Mouse (Mus musculus) adrenal gland, adult 18-20 months (tissue): Measurements from ENCODE around the gene Zdhhc18. TPM values are rescaled to one million over a fixed set of nuclear protein-coding genes. Genes with fewer than 3 reads are reported as not detected.
"Not testable (repeated sequence)": the region's sequence is repeated elsewhere in the genome, so short reads cannot be mapped to it uniquely, and the experiment has no call there.

Experiments
- DNase-seq, 2 experiments: peaks; one replicate each; pipeline ENCODE4 v3.0.0; 2021 to 2022; ENCODE audit warnings: low spot score in 2 of 2
- total RNA-seq, 2 experiments: library from RNA; stranded (reverse); gene quantifications; 1 replicate in 1 of 2; 2 replicates in 1 of 2; pipeline ENCODE4 v1.2.3; 2021

The Zdhhc18 gene
- total RNA-seq, 2 experiments from 2014 or later = 19.6 to 34.5 TPM

DNA sequence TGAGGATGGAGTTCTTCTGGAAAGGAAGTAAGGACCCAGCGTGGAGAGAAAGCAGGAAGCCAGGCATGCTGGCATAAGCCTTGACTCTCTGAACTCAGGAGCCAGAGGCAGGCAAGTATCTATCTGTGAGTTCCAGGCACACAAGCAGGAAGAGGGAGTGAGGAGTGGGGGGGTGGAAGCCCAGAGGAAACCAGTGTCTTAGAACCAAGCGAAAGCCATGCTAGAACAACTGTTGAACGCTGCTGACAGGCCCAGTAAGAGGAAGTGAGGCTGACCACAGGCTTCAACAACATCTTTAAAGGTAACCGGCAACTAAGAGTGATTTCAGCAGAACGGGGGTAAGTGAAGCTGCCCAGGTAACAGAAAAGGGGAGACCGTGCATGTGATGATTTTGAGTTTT is 16.2 kb upstream of the Zdhhc18 start:
- no peak for DNase-seq

GRCm38 (mm10) chr4:133665118-133665517 is 15.2 kb upstream of the Zdhhc18 start:
- no peak for DNase-seq

GRCm38 (mm10) chr4:133662945-133663344 is 13.0 kb upstream of the Zdhhc18 start:
- DNase-seq = no peak

- DNase-seq = no peak
Measured at GRCm38 (mm10) chr4:133662421-133662820, 12.5 kb upstream of the Zdhhc18 start.

- DNase-seq = peak; percentile 60 to 61
Measured at GRCm38 (mm10) chr4:133660193-133661155, 10.5 kb upstream of the Zdhhc18 start.

GRCm38 (mm10) chr4:133659497-133660192 is 9.7 kb upstream of the Zdhhc18 start:
- DNase-seq = peak in 1 of 2 experiments; percentile 42

- no peak for DNase-seq
Measured at GRCm38 (mm10) chr4:133658729-133659128, 8.8 kb upstream of the Zdhhc18 start.

DNA sequence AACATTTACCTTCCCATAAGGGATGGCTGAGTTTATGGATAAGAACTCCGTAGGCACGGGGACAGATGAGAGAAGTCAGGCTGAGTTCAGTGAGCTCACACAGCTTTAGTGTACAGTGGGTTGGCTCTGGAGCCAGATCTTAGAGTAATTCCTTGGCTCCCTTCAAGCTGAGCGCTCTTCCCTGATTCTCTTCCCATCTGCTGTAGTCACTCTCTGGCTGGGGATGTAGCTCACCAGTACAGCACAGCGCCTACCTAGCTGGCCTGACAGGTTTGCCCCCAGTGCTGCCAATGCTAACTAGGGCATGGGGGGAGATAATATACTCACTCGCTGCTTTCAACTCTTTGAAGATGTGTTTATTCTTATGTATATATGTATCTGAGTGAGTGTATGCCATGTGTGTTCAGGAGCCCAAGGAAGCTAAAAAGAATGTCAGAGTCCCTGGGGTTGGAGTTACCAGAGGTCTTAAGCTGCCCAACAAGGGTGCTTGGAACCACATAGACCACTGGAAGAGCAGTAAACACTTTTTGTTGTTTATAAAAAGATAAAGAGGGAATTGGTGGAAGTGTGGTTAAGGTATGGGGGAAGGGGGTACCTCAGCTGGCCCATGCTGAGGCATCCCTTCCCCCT is 8.0 kb upstream of the Zdhhc18 start:
- DNase-seq = no peak

GRCm38 (mm10) chr4:133656997-133657396 is 7.0 kb upstream of the Zdhhc18 start:
- no peak for DNase-seq

DNA sequence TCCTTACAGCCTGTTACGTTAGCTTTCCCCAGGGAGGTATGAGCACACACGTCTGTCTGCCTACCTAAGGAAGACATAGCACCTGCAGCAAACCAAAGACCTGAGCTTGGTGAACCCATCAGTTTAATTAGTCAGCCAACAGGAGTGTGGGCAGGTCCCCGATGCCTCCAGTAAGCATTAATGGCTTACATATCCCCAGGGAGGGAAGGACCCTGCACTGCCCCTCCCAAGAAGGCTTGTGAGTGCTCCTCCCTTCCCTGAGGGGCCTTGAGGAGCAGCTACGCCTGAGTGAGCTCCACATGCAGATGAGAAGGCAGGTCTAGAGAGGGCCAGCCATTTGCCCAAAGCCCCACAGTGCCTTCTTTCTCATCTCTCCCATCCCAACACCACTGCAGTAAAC is 6.3 kb upstream of the Zdhhc18 start:
- no peak for DNase-seq

DNA sequence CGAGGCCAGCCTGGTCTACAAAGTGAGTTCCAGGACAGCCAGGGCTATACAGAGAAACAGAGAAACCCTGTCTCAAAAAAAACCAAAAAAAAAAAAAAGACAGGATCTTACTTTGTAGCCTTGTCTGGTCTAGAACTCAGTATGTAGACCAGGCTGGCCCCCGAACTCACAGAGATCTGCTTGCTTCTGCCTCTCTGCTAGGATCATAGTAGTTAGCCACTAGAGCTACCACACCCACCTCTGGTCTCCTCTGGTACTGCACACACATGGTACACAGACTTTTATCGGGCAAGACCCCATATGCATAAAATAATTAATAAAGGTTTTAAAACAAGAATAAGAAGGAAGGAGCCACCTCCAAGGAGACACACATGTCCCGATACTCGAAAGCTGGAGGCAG is 4.1 kb upstream of the Zdhhc18 start:
- DNase-seq = not testable (repeated sequence)

- DNase-seq = no peak
Measured at GRCm38 (mm10) chr4:133652746-133653145, 2.8 kb upstream of the Zdhhc18 start.

- no peak for DNase-seq
Measured at GRCm38 (mm10) chr4:133651986-133652385, 2.0 kb upstream of the Zdhhc18 start.

- no peak for DNase-seq
Measured at GRCm38 (mm10) chr4:133651445-133651844, 1.5 kb upstream of the Zdhhc18 start.

DNA sequence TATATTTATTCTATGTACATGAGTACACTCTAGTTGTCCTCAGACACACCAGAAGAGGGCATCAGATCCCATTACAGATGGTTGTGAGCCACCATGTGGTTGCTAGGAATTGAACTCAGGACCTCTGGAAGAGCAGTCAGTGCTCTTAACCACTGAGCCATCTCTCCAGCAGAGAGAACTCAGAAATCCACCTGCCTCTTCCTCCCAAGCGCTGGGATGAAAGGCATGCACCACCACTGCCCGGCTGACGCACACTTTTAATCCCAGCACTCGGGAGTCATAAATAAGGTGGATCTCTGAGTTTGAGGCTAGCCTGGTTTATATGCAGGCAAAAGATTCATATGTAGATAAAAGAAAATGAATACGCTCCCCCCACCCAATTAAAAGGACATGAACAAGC is 490 bp downstream of the Zdhhc18 start:
- DNase-seq = not testable (repeated sequence)

GRCm38 (mm10) chr4:133645680-133646079 is 4.3 kb downstream of the Zdhhc18 start:
- no peak for DNase-seq

GRCm38 (mm10) chr4:133645195-133645594 is 4.8 kb downstream of the Zdhhc18 start:
- no peak for DNase-seq

DNA sequence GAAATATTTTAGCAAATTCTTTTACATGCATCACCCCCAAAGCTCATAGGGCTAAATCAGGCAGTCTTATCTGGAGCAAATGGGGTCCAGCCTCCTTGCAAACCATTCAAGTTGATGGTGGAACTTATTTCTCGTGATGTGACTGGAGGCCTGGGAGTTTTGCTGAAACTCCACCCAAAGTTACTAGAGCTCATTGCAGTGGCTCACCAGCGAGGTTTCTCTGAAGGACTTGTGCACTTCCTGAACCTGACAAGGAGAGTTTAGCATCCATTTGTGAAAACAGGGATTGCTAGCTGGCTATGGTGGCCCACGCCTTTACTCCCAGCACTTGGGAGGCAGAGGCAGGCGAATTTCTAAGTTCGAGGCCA is 15.9 kb downstream of the Zdhhc18 start:
- DNase-seq = no peak

GRCm38 (mm10) chr4:133633332-133634042 is 16.5 kb downstream of the Zdhhc18 start:
- DNase-seq = peak; percentile 94 to 95

GRCm38 (mm10) chr4:133632483-133633327 is 17.2 kb downstream of the Zdhhc18 start:
- DNase-seq = peak in 1 of 2 experiments; percentile 57
